Comparison of ENCODE assay signal across 27 mouse cellular contexts in genomic region chr6:124447356-124447755, GRCm38 (mm10). TPM values are rescaled to one million over a fixed set of nuclear protein-coding genes. Genes with fewer than 3 reads are reported as not detected.
"Had no signal": no experiment of that assay in that cellular context is flagged by ENCODE, and none has a peak within 500 bp of the region (broad histone marks: within the 10 kb centered on the region; RNA-seq: fewer than 3 reads in every experiment).

No protein-coding gene starts in this region.

- ATAC-seq: forebrain, embryonic 13.5 days; forebrain, embryonic 14.5 days; forebrain, embryonic 15.5 days; forebrain, embryonic 16.5 days; forebrain, postnatal 0 days had no signal

- H3K36me3 ChIP-seq: embryonic facial prominence, embryonic 10.5 days; embryonic facial prominence, embryonic 13.5 days; embryonic facial prominence, embryonic 15.5 days; forebrain, embryonic 10.5 days had no signal

- H3K4me3 ChIP-seq: embryonic facial prominence, embryonic 10.5 days; embryonic facial prominence, embryonic 12.5 days; embryonic facial prominence, embryonic 13.5 days; embryonic facial prominence, embryonic 15.5 days; erythroblast, embryonic 14.5 days; forebrain, embryonic 10.5 days; forebrain, embryonic 12.5 days; forebrain, embryonic 13.5 days; forebrain, embryonic 15.5 days; gastrocnemius, adult 2 months; heart, adult 2 months had no signal

- H3K9me3 ChIP-seq: embryonic facial prominence, embryonic 10.5 days; embryonic facial prominence, embryonic 12.5 days; embryonic facial prominence, embryonic 13.5 days; embryonic facial prominence, embryonic 15.5 days; forebrain, embryonic 10.5 days; forebrain, embryonic 12.5 days; forebrain, embryonic 13.5 days; forebrain, embryonic 15.5 days had no signal

- H3K27me3 ChIP-seq: embryonic facial prominence, embryonic 12.5 days; embryonic facial prominence, embryonic 13.5 days; embryonic facial prominence, embryonic 15.5 days; forebrain, embryonic 12.5 days; forebrain, embryonic 13.5 days; forebrain, embryonic 15.5 days had no signal

- DNase-seq: cerebellum, adult 9-10 months; cerebellum, adult 9-11 months; cerebellum, postnatal 10 days; cerebellum, postnatal 14 days; cerebellum, postnatal 25 days; cerebellum, postnatal 36 days; embryo, embryonic 11 days; forebrain, postnatal 0 days; gastrocnemius, adult 2 months; gastrocnemius, postnatal 10 days; gastrocnemius, postnatal 14 days; gastrocnemius, postnatal 25 days; gastrocnemius, postnatal 36 days; heart, adult 11 months; heart, adult 18-20 months; heart, adult 2 months had no signal

- H3K9ac ChIP-seq: embryonic facial prominence, embryonic 12.5 days; embryonic facial prominence, embryonic 13.5 days; embryonic facial prominence, embryonic 15.5 days; forebrain, embryonic 12.5 days; forebrain, embryonic 13.5 days; forebrain, embryonic 15.5 days; forebrain, postnatal 0 days had no signal

- H3K27ac ChIP-seq: embryonic facial prominence, embryonic 10.5 days; embryonic facial prominence, embryonic 12.5 days; embryonic facial prominence, embryonic 13.5 days; embryonic facial prominence, embryonic 15.5 days; forebrain, embryonic 10.5 days; forebrain, embryonic 12.5 days; forebrain, embryonic 13.5 days; forebrain, embryonic 15.5 days; gastrocnemius, adult 2 months; heart, adult 2 months had no signal

- H3K4me2 ChIP-seq: embryonic facial prominence, embryonic 12.5 days; embryonic facial prominence, embryonic 13.5 days; embryonic facial prominence, embryonic 15.5 days; forebrain, embryonic 12.5 days; forebrain, embryonic 13.5 days; forebrain, embryonic 15.5 days had no signal

- H3K4me1 ChIP-seq: embryonic facial prominence, embryonic 10.5 days; embryonic facial prominence, embryonic 12.5 days; embryonic facial prominence, embryonic 13.5 days; embryonic facial prominence, embryonic 15.5 days; forebrain, embryonic 10.5 days; forebrain, embryonic 12.5 days; forebrain, embryonic 13.5 days; forebrain, embryonic 15.5 days had no signal

RNA-seq across cellular contexts. Expression of gene C1rl, which starts 45.6 kb away (rescaled TPM):
- polyA plus RNA-seq: erythroblast, embryonic 14.5 days had no signal
